Mouse (Mus musculus) right cerebral cortex, postnatal 25 days (tissue): ENCODE measurements at regions not wholly inside any gene's neighbourhood (a gene's known extent, or its start where the extent isn't known, plus 50 kb on each side); places are given as distances from the start of the nearest gene placed in this dataset.

Experiments
- DNase-seq: peaks from one replicate; pipeline ENCODE4 v3.0.0; 2022

DNA sequence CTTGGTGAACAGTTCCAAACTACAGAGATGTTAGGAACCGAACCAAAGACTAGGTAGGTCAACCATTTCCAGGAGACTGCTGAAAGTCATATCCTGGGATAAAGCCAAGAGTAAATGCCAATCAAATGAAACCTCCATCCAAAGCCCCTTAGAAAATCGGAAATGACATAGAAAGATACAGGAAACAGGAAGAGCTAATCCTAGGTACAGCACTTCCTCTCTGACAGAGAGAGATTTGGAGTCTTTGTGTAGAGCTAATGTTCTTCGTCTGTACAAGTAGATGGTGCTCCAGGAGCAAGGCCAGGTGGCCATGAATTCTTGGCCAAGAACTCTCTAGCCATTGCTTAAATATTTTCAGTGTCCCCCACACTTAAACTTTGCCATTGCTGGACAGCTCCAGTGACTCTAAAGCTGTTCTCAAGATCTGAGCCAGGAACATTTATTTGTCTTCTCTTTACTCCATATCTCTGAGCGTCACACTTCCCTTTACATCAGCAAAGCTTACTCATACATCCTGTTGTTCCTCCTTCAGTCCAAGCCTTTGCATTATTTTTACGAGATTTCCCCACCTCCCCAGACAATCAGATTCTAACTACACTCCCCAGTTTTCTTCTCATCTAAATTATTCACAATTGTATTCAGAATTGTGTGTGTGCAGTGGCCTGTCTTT lies 199.1 kb upstream of the Zbtb20 start:
- no peak for DNase-seq

DNA sequence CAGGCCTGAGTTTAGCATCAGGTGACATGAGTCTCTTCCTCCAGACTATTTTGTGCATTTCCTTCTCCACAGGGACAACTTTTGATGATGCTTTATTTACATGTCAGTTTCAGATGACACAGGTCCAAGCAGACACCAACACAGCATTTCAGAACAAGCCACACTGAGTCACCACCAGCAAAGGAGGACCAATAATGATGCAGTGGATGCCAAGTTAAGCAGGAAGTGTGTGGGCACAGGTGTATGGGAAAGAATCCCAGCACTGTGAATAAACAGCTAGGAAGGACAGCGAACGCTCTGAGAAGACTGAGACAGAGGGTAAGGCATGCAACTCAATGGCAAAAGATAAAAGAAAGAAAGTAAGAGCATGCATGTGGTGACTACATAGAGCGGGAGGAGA lies 200.7 kb upstream of the Zbtb20 start:
- DNase-seq: peak; percentile 20

DNA sequence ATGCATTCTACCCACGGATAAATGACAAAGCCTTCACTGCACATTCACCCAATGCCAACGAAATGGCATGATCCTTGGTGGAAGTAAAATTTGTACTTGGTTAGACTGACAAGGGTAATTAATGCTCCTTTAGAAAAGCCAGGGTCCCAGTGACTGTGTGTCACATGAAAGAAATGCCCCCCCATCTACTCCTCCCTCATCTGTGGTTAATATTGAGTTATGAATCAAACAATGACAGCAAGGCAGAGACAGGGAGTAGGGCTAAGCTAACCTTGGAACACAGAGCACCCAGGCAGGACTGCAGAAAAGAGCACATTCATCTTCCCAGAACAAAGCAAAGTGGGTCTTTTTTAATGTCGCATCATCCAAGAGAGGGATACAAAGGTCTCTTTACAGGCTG lies 209.1 kb upstream of the Zbtb20 start:
- DNase-seq: no peak

DNA sequence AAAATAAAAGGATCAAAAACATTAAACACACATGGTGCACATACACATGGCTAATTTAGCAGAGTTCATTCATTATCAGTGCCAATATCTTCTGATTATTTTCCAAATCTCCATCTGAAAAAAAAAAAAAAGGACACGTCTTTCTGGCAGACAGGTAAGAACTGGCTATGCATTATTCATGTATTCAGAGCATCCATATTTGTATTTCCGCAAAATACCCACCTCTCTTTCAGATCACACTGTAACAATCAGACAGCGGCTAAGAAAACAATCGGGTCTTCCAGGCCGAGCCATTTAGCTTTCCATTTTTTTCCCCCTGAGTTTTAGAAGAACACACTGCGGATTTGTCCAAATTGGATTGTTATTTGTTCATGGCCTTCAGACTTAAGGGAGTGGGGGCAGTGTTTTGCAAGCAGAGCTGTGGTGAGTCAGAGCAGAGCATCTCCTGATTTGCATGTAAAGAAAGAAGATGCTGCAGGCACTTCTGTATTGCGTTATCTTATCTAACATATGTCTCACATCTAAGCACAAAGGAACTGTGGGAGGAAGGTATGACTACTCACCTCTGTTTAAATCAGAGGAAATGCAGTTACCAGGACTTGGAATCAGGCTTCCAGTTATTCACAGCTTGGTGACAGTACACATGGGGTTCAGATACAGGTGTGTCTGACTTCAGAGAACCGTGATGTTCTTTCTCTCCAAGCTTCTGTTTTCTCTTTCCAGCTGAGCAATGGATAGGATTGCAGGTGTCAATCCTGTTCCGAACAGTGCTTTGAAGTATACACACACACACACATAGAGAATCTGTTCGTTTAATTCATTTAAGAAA lies 223.6 kb upstream of the Zbtb20 start:
- peak; percentile 7 for DNase-seq

DNA sequence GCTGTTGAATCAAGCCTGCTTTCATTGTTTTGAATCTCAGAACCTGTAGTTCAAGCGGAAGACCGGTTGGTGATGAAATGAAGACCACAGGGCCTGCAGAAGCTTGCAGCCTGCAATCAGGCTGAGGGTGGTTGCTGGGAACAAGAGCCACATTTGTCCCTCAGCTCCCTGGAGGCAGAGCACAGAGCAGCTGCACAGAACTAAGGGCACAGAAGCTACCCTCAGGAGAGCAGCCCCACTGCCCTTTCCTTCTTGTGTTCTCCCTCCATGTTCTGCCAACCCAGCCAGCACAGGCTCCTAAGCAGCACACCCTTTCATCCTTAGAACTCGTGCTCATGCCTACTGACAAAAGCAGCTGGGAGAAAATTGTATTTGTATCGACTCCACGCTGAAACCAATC lies 225.9 kb upstream of the Zbtb20 start:
- DNase-seq: no peak

DNA sequence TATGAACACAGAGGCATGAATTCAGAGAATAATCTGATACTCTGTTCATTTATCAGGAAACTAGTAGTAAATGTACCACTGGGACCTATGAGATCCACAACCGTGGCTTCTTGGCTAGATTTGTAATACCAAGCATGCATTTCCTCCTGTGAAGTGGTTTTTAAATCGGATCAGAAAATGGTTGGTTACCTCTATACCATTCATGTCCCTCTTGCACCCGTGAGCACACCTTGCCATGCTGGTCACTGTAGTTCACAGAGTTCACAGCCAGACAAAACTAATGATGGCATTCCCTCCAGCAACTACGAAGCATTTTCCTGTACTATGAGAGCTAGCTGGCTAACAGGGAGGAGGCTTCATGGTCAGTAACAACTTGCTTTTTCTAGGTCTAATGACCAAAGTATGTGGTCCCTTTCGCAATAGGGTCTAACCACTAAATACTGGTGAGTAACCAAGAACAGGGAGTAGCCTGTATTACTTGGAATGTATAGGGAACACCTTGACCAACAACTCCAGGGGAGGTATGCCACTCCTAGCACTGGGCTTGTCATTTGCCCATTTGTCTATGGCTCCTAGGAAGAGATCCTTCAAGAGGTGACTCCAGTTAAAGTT lies 227.0 kb upstream of the Zbtb20 start:
- DNase-seq: no peak

DNA sequence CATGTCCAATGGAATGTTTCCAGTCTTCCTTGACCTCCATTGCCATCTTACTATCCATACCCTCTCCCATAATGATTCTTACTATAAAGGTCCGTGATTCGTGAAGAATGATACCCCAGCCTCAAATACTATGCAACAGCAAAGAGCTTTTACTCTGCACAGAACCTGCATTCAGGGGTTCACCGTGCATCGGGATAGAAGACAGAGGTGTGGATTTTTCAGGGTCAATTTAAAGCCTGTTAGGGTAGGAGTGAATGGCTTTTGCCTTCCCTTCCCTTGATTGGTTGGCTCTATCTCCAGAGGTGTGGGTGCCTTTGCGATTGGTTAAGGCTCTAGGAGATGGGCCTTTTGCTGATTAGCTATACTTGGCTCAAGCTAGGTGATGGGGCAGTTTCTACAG lies 227.9 kb upstream of the Zbtb20 start:
- no peak for DNase-seq

DNA sequence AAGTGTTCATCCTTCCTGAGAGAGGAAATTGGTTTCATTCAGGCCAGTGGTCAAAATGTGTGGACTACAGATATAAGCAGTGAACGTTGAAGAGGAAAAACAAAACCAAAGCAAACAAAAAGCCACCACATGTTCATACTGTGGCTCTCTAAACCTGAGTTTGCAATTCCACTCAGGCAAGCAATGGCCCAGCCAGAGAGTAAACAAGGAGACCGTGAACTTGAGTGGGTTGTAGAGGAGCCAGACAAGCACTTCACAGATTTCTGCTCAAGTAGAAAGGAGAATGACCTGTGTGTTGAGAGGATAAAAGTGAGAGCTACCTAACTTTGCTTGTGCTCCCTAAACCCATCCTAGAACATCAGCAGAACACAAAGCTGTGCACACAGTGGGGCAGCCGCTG lies 239.9 kb upstream of the Zbtb20 start:
- DNase-seq: no peak

DNA sequence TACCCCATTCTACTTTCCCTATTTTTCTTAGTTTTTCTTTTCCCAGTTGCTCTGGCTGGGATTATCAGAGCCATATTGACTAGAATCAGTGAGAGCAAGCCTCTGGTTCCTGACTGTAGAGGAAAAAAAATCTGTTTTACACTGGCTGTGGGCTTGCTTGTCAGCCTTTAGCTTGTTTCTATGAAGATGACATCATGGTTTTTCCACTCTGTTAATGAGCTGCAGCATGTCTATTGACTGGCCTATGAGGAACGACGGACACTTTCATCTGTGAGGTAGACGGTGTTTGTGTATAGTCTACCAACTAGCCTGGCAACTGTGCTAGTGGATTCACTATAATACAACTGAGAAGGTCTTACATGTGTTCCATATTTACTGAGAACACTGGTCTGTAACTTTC lies 248.0 kb upstream of the Zbtb20 start:
- DNase-seq: no peak

DNA sequence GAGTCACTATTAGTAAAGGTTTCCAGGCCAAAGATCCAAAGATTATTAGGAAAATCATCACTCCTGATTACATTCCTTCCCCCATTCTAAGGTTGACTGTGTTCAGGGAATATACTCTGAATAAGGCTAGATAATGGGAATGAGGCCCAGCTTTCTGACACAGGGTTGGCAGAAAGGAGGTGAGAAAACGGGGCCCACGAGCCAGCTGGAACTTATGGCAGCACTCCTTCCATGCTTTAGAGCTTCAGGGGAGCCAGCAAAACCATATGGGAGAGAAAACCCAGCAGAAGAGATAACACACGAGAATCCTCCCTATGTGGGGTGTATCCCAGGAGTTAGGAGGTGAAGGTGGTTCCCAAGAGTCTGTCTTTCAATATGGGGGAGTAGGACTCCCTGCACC lies 259.8 kb upstream of the Zbtb20 start:
- peak; percentile 79 for DNase-seq

DNA sequence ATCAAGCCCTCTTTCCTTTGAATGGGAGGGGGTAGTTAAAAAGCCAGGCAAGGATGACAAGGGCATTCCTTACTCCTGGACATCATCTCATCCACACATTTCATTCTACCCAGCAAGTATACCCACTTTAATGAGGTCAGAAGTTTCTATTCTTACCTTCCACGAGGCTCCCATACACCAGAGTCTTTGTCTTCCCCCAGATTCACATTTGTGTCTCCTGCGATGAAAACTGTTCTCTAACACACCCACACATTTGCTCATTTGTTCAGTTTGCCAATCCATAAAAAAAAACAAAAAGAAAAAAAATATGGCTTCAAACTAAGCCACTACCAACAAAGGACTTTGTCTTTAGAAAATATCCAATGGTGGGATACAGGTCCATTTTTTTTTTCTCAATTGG lies 263.7 kb upstream of the Zbtb20 start:
- no peak for DNase-seq

DNA sequence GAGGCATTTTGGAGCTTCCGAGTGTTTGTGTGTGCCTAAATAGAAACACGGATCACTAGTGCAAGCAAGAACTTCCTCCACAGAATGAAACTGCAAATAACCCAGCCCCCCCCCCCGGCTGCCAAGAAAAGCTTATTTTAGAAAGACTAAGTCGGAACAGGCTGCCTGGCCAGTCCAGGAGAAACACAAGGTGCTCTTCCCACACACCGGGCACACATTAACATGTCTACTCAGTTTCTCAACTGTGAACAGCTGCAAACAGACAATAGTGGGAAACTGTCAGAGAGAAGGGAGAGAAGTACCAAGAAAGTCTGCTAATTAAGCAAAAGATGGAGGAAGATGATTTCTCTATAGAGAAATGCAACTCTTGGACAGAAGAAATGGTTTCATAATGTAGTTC lies 267.3 kb upstream of the Zbtb20 start:
- DNase-seq: peak; percentile 38

DNA sequence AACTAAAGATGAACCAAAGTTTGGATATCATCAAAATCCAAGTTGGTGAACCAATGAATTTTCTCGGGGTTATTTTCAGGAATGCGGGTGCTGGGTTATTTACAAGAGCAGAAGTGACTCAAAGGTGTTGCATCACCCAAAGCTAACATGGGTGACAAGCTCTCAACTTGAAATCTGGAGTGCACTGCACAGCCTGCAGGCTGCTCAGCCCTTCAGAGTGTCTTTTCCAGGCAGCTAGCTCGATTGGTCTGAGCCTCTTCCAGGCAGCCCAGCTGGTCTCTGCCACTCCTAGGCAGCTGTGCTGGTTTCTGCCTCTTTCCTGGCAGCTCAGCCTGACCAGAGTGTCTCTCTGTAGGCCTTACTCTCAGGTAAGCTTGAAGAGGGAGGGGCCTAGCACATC lies 251.9 kb upstream of the Gap43 start:
- DNase-seq: no peak

DNA sequence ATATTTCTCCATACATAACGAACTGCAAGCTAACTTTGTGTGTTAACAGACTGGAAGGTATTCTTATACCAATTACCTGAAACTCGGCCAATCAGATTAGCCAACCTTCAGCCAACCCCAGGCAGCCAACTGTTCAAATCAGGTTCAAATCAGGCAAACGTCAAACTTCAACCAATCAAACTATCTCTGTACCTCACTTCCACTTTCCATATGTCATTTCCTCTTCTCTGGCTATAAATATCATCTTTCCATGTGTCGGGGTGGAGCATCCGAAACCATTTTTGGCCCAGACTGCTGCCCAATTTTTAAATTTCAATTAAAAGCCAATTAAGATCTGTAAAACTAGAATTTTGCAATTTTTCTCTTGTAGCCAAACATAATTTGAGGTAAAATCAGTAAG lies 251.1 kb upstream of the Gap43 start:
- DNase-seq: no peak

DNA sequence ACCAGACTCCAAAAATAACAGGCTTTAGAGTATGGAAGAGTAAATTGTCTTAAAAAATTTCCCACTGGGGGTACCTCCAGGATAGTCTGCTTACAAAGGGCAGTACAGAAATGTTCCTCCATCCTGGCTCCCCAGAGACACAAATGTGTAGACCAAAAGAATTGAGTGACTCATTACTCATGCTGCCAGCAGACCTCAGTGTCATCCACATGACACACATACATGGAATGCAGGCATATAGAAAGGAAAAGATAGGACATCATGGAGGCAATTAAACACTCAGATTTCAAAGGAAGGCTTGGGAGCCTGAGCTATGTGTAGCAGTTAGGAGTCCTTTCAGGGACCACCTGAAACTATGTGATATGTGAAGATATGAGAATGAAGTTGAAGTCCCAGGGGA lies 245.7 kb upstream of the Gap43 start:
- DNase-seq: no peak

DNA sequence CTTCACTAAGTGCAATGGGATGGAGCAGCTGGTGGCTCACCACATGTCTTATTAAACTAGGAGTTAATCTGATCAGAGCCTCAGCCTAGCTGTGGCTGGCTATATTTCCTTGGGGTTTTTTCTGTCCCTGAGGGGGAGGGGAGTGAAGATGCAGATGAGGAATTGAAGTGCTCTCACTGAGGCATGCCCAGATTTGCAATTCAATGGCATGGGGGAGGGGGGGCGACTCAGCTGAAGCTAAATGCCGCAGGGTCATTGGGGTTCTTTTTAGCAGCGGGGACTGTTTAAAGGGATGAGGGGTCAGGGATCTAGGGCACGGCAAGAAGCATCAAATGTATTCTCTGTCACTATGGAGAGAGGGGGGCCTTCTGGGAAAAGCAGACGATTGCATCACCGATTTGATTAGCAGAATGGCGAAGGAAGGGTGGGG lies 235.1 kb upstream of the Gap43 start:
- no peak for DNase-seq

DNA sequence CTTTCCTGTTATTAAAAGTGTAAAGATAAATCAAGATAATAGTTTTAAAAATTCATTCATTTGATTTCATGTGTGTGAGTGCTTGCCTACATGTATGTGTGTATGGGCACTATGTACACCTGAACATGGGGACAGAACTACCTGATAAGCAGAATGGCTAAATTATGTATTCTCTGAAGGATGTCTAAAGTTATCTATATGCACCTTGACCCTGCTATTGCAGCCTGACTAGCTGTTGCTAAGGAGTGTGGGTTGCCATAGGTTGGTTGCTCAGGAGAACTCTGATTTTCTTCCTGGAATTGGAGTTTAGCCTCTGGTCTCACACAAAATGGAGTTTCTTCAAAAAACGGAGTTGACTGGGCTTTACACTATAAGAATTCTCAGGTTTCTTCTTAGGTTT lies 234.5 kb upstream of the Gap43 start:
- no peak for DNase-seq

DNA sequence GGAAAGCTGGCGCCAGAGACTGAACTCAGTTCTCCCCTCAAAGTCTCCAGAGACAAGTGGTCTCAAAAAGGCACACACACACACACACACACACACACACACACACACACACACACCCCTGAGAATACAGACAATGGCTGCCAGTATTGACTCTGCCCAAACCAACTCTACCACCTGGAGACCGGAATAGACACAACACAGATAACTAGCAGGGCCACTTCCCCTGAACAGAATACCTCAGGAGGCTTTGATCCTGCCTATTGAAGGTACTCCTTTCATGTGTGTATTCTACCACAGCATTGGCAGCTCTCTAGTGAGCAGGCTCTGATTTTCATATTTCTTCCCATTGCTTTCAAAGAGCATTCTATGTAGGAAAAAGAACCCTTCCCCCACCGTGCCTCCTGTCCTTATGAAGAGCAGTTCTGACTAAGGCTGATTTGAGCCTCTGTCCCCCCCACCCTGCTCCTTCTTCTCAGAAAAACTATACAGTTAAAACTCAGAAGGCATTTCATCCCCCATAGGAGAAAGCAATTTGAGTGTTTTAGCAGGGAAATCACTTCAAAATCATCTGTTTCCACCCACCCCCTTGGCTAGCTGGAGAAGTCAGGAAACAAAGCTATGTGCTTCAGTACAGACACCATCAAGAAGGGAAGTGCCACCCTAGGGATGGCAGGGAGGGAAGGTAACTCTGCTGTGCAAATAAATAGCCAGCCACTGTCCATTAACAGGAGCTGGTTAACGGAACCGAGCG lies 230.0 kb upstream of the Gap43 start:
- no peak for DNase-seq

DNA sequence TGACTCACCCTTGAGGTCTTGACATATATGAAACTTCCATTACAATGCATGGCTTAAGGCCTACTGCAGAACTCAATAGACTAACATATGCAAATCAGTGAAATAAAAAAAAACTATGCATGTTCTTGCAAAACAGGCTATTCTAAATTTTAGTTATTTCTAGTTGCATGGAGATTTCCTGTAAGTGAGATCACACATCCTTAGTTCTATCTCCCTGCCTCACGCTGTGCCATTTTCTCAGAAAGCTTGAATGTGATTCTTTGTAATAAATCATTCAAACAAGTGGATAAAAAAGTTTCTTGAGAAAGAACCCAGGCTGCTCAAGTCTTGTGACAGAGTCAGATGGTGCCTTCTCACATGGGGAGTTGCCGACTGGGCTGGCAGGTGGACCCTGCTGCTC lies 228.9 kb upstream of the Gap43 start:
- no peak for DNase-seq

DNA sequence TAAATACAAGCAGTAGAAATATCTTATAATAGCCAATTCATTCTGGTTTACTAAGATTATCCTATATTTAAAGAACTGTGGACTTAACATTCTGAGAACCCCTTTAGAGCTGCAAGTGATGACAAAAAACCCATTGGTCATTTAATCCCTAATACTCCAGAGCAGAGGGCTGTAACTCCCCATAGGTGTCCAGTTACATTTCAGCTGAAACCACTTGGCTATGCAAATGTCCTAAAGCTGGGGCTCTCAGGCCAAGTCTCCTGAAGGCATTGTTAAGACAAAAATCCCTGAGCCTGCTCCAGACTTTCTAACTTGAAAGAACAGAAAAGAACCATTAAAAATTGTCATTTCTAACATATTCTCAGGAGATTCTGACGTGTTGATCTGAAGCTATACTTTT lies 209.1 kb upstream of the Gap43 start:
- no peak for DNase-seq

DNA sequence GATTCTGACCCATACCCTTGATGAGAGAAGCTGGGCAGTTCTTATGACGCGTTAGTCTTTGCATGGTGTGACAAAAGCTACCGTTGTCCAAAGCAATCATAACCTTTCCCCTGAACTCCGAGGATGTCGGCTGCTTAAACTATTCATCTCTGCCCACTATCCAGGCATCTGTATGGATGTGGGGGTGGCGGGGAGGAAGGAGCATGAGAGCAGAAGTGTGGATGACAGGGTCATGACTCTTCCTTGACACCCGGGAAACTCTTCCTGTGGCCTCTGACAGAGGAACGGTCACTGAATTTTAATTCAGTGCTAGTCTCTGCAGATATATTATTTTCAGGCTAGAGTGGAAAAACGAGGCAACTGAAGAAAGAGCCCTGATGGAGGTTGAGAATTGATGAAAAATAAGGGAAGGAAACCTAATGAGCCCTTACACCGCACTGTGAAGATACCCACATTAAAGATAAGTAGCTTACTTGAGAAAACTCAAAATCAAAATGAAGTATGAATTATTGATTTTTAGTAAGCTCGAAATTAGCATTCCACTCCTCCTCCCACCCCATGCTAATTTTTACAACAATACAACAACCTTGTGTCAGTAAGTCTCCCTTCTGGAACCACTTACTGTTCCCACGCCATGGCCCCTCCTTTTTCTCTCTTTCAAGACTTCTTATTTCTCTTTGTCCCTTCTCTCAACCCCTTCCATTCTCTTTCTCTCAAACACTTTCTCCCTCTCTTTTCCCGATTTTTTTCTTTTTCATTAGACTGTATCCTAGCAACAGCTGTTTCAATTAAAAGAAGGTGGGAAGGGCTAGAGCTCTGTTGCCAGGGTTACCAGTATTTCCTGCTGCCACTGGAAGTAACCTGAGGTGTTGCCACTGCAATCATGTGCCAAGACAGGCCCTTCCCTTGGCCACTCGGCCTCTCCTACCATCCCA lies 206.0 kb upstream of the Gap43 start:
- DNase-seq: no peak

DNA sequence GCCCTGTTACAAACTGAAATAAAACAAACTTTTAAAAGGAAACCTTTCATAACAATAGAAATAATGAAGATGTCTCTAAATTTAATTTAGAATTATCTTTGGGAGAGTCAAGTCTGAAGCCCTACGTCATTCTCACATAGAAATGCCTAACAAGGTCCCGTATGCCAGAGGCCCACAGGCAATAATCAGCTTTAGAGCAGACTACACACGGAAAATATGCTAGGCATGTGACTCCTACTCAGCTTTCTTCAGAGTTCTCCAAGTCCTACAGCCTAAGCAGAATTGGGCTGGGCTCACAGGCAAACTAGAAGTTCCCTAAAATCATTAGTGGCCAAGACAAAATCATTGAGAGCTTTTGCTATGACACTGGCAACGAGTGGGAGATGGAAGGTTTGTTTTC lies 176.9 kb upstream of the Gap43 start:
- DNase-seq: no peak
